Mouse (Mus musculus): ENCODE measurements around the gene Szrd1. TPM values are rescaled to one million over a fixed set of nuclear protein-coding genes. Genes with fewer than 3 reads are reported as not detected.
A peak's percentile ranks its signal among the peaks of the same experiment; 100 is the strongest.

Gene Szrd1
- total RNA-seq, 2 experiments from 2014 or later = 164 to 177 TPM

DNA sequence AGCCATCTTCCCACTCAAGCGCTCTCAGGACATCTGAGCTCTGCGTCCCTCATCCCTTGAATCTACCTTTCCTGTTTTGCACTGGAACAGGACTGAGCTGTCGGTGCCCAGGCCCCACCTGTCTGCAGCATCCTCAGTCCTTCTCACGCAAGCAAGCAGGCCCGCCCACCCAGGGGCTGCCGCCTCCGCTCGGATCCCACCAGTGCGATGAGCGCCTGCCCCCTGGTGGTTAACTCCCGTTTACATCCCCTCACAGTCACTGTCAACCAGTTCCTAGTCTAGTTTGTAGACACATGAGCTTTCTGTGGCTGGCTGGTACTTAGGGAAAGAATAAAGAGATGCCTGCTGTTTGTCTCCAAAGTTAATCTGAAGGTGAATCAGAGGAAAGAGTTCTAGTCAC, 18.9 kb downstream of the Szrd1 start:
- peak; percentile 46 to 60 for DNase-seq (ENCODE audit: low spot score in 2 of 2)

DNA sequence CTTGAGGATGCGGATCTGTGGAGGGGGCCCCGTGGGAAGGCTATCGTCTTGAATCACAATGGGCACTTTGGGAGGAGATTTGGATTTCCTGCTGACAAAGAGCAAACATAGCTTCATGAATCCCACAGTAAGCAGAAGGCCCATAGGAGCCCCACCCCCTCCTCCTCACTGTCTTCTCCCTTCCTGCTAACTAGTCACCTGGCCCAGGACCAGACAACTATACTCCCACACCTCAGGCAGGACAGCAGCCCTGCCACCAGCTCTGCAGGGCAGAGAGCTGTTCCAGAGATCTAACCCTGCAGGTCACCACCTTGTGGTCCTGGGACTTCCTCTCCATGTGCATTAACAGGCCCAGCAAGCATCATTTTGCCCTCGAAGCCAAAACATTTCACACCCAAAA, 20.9 kb downstream of the Szrd1 start:
- no peak for DNase-seq (ENCODE audit: low spot score in 2 of 2)

DNA sequence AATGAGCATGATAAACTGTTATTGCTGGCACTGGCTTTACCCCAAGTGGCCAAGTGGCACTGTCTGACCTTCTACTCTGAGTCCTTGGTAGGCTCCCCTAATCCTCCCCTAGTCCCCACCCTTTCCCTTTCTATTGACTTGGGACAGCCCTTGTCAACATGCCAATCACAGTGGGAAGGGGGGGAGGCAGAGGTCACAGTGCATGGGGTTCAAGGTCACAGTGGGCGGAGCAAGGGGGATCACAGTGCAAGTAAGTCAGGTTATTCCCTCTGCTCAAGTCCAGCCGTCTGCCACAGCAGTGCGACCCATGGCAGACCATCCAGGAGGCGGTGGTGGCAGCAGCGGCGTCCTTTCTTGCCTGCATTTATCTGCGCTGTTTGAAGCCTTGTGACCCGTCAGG, 24.2 kb downstream of the Szrd1 start:
- no peak for DNase-seq (ENCODE audit: low spot score in 2 of 2)

DNA sequence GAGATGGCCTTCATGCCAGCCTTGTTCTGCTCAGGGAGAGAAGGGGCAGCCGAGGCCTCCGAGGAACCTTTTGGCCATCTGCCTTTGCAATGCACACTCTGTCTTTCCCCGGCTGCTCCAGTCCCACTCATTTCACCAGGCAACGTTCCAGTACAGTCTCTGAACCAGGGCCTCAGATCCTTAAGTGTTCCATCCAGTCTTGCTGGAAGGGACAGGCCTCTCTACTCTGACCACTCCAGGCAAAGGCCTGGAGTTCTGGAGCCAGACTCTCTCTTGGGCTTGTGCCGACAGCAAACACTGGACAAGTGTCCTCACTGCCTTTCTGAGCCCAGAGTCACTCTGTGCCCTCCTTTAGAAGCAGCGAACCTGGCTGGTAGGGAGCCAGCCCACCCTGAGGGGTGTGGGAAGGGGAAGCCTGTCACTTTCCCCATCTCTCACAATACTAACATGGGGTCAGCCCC, 25.0 kb downstream of the Szrd1 start:
- DNase-seq (ENCODE audit: low spot score in 2 of 2) = peak in 1 of 2 experiments; percentile 49

DNA sequence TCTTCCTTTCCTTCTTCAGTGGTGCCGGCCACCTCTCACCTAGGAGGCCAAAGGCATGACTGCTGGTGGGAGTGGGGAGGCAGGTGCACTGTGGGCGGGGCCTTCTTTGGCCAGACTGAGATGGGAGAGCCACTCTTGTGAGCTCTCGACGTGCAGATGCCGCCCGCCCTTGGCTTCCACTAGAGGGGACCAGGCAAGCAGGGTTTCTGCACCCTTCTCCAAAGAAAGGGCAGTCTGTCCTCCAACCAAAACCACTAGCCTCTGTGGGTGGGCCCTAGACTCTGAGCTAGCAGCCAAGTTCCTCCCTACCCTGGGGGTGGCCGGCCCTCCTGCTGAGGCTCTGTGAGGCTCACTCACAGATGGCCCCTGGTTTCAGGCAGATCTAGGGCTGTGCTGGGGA, 25.7 kb downstream of the Szrd1 start:
- peak in 1 of 2 experiments; percentile 37 for DNase-seq (ENCODE audit: low spot score in 2 of 2)

DNA sequence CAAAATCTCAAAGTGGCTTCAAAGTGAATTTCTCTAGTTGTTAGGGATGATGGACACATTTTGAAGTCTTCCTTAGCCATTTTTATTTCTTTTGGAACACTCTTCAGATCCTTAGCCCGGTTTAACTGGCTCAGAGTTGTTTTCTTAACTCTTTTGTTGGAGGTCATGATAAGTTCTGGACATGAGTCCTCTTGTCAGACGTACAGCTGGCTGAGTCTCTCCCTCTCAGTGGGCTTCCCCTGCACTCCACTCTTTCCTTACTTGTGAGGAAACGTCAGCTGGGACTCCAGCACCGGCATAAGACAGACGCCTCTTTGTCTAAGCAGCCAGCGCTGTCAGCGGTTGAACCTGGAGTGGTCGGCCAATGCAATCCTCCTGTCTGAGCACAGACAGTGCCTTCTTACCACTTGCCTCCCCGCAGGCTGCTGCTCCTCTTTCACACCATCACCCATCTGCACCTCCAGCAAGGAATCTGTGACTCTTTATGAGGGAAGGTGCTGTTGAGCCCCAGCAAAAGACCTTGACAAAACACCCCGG, 31.3 kb downstream of the Szrd1 start:
- no peak for DNase-seq (ENCODE audit: low spot score in 2 of 2)

DNA sequence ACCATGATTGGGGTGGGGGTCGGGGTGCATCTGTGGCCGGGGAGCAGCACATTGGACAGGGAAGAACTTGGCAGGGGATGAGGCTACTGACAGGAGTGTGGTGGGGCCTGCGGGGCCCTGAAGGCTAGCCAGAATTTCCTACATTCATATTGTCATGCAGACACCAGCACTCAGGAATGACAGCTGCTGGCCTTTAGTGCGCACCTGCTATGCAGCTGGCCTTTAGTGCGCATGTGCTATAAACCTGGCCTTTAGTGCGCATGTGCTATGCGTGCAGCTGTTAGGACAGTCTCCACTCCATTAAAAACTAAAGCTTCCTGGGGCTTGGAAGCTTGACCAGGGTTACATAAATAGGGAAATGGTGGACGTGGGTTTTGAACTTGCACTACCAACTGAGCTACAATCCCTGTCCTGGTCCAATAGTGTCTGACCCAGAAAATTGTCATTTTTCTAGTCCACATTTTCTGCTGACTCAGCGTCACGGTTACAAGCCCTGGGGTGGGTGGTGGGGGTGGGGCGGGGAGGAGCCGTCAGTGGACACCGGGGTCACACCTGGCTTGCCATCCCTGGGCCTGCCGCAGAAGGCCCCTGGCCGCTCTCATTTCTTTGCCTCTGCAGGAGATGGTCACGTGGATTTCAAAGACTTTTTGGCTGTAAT, 32.9 kb downstream of the Szrd1 start:
- DNase-seq (ENCODE audit: low spot score in 2 of 2) = peak in 1 of 2 experiments; percentile 42

DNA sequence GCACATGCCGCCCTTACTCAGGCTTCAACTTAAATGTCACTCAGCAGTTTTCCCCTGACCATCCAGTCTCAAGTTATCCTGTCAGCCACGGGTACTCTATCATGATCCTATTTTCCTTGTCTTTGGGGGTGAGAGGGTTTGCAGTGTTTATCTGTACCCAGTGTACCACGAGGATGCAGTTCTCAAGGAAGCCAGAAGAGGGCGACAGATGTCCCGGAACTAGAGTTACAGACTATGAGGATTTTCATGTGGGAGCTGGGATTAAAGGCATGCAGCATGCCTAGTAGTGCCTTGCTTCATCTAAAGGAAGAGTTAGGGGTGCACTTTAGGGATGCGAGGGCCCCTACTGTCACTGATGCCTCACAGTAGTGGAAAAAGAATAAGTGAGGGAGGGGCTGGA, 37.7 kb downstream of the Szrd1 start:
- no peak for DNase-seq (ENCODE audit: low spot score in 2 of 2)

DNA sequence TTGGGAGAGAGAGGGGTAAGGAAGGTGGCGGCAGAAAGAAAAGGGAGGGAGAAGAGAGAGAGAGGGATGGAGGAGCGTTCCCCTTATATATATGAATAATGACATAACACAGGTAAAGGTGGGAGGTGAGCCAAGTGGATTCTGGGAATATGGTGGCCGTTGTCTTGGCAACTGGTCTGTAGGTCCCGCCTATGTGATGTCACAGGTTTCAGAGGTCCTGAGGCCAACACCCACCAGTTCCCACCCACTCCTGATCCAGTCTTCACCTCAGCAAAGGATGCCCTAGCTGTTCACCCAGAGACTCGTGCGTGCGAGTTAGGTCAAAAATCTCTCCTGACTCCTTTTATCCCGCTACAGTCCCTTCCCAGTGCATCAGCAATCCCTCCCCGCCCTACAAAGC, 38.3 kb downstream of the Szrd1 start:
- no peak for DNase-seq (ENCODE audit: low spot score in 2 of 2)

DNA sequence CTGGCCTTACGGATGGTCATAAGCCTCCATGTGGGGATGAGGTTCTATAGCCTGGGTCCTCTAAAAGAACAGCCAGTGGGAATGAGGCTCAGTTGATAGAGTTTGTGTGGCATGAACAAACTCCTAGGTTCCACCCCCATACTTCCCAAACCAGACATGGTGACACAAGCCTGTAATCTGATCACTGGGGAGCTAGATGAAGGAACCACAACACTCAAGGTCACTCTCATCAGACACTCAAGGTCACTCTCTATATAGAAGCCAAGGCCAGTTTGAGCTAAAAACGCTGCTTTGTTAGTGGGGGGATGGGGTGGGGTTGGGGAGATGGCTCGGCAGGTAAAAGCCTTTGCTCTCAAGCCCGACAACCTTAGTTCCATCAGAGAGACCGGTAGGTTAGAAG, 39.6 kb downstream of the Szrd1 start:
- no peak for DNase-seq (ENCODE audit: low spot score in 2 of 2)

DNA sequence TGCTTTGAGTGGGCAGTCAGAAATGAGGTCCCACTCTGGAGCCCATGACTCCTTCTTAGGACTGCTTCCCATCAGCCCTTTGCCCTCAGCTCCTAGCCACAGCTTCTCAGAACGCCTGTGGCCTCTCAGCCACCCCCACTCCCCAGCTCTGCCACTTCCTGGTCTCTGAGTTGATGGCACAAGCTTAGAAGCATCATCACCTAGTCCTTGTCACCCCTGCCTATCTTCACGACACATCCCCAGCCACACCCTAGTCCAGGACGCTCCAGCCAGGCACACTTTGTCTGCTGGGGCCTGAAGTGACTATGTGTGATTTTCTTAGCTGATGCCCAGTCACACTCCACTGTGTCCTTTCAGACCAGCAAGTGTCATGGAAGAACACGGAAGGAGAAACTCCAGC, 40.6 kb downstream of the Szrd1 start:
- DNase-seq (ENCODE audit: low spot score in 2 of 2) = no peak

DNA sequence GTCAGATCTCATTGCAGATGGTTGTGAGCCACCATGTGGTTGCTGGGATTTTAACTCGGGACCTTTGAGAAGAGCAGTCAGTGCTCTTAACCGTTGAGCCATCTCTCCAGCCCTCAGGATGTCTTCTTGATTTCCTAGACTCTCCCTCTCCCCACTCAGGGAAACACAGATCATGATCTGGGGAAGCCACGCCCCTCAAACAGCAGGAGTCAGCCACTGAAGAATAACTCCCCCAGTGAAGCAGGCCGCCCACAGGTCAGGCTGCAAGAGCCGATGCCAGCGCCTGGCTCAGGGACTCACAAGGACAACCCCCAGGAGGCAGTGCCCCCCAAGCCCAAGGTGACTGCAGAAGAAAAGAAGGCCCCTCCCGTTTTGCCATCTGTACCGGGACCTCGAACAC, 42.9 kb downstream of the Szrd1 start:
- no peak for DNase-seq (ENCODE audit: low spot score in 2 of 2)

DNA sequence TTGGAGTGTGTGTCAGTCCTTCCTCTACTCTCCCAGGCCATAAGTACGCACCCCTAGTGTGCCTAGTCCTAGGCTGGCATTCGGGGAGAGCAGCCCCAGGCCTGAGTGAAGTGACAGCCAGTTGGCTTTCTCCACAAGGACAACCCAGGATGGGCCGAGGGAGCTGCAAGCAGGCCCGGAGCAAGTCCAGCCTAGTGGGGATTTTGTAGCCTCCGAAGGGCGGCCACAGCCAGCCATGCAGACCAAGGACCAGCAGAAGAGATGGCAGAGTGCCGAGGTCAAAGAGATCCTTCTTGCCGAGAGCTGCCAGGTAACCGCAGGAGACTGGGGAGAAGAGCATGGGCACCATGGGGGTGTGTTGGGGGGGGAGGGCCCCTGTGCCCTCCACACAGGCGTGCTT, 44.6 kb downstream of the Szrd1 start:
- no peak for DNase-seq (ENCODE audit: low spot score in 2 of 2)

DNA sequence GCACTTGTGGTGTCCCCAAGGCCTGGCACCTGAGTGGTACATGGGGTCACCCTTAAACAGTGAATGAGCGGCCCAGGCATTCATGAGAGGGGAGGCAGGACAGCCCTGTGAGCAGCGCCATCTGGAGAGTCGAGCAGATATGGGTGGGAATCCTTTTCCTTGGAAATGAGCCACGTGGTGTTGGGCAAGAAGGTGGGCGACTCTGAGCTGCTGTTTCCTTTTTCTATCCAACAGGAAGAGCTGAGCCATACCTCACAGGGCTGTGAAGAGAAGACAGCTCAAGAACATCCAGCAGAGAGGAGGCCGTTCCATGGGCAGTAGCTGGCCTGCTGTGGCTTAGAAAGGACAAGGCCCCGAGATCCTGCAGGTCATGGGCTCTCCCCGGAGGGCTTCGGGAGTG, 50.9 kb downstream of the Szrd1 start:
- no peak for DNase-seq (ENCODE audit: low spot score in 2 of 2)

DNA sequence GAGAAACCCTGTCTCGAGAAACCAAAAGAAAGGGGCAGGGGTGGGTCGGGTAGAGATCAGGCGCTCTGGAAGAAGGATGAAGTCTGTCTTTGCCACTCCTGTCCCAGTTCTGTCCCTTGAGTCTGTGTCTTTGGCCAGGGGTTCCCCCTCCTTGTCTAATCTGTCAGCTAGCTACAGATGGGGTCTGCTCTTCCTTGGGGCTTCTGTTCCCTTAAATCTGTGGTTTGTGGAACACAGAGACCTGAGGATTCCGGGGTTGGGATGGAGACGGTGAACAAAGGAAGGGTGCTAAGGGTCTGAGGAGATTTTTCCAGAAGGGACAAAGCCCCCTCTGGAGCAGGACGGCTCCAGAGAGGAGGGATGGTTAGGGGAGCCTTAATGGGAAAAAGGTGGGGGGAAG, 51.5 kb downstream of the Szrd1 start, which contains the start of gene Spata21:
Spata21 (plus strand) TSS at position 301 of the 400 bp plus-strand sequence.
- no peak for DNase-seq (ENCODE audit: low spot score in 2 of 2)

DNA sequence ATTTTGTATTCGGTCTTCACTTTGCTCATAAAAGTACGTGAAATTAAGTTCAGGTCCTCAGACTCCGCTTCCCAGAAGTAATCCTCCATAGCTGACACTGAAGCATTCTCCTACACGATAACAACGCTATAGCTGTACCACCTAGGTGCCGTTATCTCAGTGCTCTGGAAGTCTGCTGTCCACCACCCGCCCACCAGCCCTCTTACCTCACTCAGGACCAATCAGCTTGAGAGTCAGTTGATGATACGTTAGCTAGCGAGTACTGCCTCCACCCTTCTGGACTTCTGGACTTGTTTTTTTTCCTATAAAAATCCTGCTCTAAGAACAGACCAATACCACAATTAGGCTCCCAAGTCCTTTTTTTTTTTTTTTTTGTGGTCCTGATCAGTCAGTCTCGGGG, 52.7 kb downstream of the Szrd1 start:
- DNase-seq (ENCODE audit: low spot score in 2 of 2) = no peak

DNA sequence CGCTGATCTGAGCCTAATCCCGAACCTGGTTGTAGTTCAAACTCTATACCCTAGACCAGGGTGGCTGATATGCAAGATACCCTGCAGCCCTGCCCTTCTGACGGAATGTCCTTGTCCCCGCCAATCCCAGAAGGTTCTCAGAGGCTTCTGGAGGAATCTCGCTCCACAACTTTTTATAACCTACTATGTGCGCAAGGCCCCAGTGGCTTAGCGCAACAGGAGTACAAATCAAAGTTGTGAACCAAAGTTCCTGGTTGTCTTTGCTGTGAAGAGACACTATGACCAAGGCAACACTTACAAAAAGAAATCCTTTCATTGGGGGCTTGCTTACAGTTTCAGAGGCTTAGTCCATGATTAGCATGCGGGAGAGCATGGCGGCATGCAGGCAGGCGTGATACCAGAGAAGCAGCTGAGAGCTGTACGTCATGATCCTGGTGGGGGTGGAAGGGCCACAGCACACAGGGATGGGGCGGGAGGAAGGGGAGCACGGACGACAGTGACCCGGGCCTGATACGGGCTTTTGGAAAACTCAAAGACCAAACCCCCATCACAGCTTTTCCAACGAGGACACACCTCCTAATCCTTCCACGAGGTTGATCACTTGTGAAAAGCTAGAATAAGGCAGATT, 61.0 kb downstream of the Szrd1 start:
- DNase-seq (ENCODE audit: low spot score in 2 of 2) = no peak

DNA sequence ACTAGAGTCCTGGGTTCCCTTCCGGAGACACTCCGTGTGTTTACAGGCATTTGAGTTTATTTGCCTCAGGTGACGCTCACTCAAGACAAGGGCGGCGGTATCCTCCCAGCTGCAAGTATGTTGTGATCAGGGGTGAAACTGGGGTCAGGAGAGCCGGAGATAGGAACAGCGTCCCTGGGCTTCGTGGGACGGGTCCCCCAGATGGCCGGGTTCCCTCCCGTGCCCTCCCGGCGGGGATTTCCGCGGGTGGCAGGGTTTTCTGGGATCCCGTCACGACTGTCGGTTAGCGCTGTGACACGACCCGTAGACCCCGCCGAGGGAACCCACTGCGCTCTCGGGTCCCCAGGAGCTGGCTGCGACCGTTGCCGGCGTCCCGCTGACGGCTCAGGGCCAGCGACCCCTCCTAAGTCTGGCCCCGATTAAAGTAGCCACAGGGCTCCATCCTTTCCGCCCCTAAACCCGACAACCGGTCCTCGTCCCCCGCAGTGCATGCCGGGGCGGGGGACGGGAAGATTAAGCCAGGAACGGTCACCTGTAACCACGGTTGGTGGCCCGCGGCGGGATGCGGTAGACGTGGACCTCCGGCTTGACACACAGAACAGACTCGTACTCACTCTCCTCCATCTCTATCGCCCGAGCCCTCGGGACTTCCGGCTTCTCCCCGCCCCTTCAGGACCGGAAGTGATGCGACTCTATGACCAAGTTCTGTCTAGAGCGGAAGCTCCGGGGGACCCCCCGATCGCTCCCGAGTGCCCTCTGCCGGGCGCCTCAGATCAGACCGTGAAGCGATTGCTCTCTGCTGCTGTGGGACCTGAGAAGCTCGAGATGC, 61.7 kb downstream of the Szrd1 start, which contains the start of gene Necap2:
Necap2 (minus strand) TSS at position 677 of the 829 bp plus-strand sequence.
- peak; percentile 92 to 94 for DNase-seq (ENCODE audit: low spot score in 2 of 2)

DNA sequence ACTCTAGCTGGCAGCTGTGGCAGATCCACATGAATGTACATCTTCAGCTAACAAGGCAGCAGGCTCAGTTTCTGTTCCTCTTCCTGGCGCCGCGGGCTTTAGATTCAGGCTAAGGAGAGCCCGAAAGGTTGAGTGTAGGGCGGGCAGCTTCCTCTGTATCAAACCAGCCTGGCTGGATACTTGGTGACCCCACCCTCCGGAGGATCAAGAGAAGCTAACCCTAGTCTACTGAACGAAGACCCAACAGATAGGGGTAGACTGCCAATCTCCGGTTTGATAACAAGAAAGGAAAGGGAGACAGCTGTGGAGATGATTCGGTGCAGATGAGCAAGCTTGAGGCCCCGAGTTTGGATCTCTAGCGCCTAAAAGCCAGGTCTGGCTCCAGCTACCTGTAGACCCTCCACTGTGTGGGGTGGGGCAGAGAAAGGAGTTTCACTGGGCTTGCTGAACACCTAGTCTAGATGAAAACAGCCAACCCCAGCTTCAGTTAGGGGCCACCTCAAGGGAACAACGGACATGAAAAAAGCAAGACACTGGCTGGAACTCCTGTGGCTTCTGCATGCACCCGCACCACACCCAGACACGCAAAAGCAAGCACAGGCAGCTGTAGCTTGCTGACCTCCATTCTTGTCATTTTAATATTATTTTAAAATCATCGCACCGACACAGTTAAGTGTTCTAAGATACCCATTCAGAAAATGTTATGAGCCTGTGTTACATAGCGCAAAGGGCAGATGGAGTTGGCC, 62.6 kb downstream of the Szrd1 start:
- DNase-seq (ENCODE audit: low spot score in 2 of 2) = no peak

DNA sequence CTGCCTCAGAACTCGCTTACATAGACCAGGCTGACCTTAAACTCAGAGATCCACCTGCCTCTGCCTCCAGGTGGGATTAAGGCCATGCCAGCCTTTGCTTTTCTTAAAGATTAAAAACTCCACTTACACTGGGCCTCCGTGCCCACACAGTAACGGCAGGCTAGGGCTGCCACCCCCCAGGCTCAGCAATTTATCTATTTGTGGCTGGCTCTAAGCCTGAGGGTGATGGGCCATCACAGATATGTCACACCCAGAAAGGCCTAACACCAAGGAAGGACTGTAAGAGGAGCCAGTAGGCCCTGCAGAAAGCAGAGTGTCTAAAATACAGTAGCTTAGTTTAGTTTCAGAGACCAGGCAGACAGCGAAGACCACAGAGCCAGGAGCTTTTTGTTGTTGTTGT, 65.5 kb downstream of the Szrd1 start:
- DNase-seq (ENCODE audit: low spot score in 2 of 2) = no peak

DNA sequence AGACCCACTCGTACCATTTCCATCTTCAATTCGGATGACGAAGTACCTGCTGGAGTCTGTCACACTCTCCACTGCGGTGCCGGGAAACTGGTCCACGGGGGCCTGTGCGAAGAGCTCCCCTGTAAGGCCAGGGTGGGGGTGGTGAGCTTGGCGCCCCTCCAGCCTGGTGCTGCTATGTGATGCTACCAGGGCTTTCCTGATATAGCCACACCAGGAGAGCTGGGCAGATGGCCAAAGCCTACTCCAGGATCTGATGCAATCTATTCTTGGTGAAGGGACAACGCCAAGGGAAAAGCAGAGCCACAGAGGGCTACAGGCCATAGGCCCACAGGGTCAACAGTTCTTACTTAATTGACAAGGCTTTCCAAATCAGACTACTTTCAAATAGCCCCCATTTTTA, 65.9 kb downstream of the Szrd1 start:
- peak in 1 of 2 experiments; percentile 52 for DNase-seq (ENCODE audit: low spot score in 2 of 2)

Measured in gastrocnemius, postnatal 4 days (tissue).